Mouse (Mus musculus): Measurements from ENCODE around the gene Fhl3. TPM values are rescaled to one million over a fixed set of nuclear protein-coding genes. Genes with fewer than 3 reads are reported as not detected.
A peak's percentile ranks its signal among the peaks of the same experiment; 100 is the strongest.

The Fhl3 gene
- total RNA-seq, 2 experiments from 2014 or later = 1.4 to 2.2 TPM

DNA sequence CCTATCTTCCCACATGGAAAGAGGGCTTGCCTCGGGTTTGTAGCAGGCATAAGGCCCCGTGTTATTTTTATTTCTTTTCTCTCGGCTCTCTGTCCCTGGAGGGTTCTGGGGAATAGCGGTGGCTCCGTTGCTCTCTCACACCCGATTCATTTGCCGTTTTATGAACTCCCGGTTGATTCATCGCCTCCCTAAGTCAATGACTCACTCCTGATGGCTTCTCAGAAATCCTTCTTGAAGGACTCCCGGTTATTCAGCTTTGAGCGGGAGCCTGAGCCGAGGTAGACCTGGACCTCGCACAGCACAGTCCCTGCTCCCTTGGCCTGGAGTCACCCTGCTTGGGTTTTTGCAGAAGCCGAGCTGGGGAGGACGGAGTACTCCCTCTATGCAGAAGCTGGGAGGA, 35.9 kb upstream of the Fhl3 start:
- H3K4me3 ChIP-seq = no peak overlapping the region
- no peak for DNase-seq (ENCODE audit: extremely low spot score in 1 of 2, low spot score in 2 of 2)
- TF ChIP-seq CTCF (IDR thresholded peaks at IDR 0.05) = no peak
- no peak overlapping the region for H3K27ac ChIP-seq
- intact Hi-C loops (cut with DNase I) = loop anchor here (5.0 kb wide), 2 partner anchors 167 to 717 kb away; no protein-coding TSS in a partner anchor

DNA sequence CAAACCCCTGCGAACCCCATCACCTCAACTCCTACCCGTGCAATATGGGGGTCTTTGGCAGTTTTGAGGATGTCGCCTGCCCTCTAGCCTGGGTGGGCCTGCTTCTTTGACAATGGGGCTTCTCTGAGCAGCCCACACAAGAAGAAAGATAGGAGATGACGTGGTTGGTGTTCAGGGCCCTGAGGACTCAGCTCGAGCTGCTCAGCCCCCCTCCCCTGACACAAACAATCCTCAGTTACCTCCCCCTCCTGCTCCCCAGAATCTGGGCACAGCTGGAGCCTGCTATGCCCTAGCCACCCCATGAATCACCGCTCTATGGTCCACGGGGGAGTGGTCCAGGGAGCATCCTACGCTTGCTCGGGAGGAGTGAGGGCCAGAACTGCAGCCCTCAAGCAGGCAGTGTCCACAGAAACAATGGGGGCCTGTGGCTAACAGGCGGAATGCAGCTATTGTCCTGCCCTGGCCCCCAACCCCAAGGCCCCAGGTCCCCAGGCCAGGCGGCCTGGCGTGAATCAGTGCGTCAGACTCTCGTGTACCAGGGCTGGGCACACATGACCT, 32.9 kb upstream of the Fhl3 start:
- no peak for DNase-seq (ENCODE audit: extremely low spot score in 1 of 2, low spot score in 2 of 2)
- no peak for TF ChIP-seq CTCF (IDR thresholded peaks at IDR 0.05)
- H3K27ac ChIP-seq = no peak overlapping the region
- H3K4me3 ChIP-seq = no peak overlapping the region
- intact Hi-C loops (cut with DNase I) = no loop called here

DNA sequence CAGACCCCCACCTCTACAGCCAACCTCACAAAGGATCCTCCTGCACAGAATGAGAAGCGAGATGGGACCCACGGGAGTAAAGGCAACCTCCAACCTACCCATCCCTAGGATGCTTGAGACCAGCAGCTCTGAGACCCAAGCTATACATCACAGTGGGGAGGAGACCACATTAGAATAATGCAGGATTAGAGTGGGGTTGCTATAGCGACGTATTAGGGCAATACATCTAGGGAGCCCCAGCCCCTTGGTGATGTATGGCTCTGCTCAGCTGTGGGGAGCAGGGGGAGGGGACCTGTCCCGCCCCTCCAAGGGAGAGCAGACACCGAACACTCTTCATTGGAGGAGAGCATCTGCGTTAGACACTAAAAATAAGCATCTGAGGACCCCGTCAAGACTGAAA, 32.4 kb upstream of the Fhl3 start:
- intact Hi-C loops (cut with DNase I) = no loop called here
- no peak overlapping the region for H3K27ac ChIP-seq
- DNase-seq (ENCODE audit: extremely low spot score in 1 of 2, low spot score in 2 of 2) = no peak
- no peak for TF ChIP-seq CTCF (IDR thresholded peaks at IDR 0.05)
- no peak overlapping the region for H3K4me3 ChIP-seq

DNA sequence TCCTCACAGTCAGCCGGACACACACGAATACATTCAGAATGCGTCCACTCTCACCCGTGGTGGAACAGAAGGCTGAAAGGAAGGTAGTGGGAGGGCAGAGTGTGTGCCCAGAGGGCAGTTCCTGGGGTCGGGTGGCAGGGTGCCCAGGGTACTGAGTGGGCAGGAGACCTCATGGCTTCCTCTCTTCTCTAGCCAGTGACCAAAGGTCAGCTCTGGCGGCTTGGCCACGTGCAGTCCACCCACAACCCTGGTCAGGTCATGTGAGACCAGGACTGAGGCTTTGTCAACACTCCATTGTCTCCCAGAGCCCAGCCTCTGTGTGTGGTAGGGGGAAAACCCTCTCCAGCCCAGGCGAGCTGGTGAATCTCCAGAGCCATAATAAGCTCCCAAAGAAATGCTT, 30.3 kb upstream of the Fhl3 start:
- intact Hi-C loops (cut with DNase I) = loop anchor here (5.0 kb wide), 1 partner anchor 273 kb away; no protein-coding TSS in a partner anchor
- no peak for DNase-seq (ENCODE audit: extremely low spot score in 1 of 2, low spot score in 2 of 2)

DNA sequence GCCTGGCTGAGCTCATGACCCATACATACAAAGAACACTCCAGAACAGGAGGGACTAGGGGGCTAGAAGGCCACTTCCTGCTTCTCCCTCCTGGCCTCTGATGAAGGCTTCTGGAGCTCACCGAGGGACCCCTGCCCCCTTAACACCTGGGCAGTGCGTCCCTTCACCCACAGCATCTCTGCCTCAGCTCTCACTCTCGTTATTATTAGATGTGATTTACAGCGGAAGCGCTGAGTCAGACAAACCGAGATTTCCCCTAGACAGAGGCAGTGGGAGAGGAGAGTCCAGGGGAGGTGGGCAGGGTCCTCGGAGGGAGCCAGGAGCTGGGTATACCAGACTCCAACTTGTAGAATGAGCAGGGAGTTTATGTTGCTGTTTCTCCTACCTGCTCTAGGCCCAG, 28.9 kb upstream of the Fhl3 start:
- no peak for DNase-seq (ENCODE audit: extremely low spot score in 1 of 2, low spot score in 2 of 2)
- no peak for TF ChIP-seq CTCF (IDR thresholded peaks at IDR 0.05)
- H3K27ac ChIP-seq = no peak overlapping the region
- H3K4me3 ChIP-seq = no peak overlapping the region
- intact Hi-C loops (cut with DNase I) = loop anchor here (5.0 kb wide), 1 partner anchor 274 kb away; no protein-coding TSS in a partner anchor

More for the DNA sequence above, 30.3 kb upstream of the Fhl3 start:
- TF ChIP-seq CTCF (IDR thresholded peaks at IDR 0.05) = no peak
- H3K27ac ChIP-seq = no peak overlapping the region
- H3K4me3 ChIP-seq = no peak overlapping the region

DNA sequence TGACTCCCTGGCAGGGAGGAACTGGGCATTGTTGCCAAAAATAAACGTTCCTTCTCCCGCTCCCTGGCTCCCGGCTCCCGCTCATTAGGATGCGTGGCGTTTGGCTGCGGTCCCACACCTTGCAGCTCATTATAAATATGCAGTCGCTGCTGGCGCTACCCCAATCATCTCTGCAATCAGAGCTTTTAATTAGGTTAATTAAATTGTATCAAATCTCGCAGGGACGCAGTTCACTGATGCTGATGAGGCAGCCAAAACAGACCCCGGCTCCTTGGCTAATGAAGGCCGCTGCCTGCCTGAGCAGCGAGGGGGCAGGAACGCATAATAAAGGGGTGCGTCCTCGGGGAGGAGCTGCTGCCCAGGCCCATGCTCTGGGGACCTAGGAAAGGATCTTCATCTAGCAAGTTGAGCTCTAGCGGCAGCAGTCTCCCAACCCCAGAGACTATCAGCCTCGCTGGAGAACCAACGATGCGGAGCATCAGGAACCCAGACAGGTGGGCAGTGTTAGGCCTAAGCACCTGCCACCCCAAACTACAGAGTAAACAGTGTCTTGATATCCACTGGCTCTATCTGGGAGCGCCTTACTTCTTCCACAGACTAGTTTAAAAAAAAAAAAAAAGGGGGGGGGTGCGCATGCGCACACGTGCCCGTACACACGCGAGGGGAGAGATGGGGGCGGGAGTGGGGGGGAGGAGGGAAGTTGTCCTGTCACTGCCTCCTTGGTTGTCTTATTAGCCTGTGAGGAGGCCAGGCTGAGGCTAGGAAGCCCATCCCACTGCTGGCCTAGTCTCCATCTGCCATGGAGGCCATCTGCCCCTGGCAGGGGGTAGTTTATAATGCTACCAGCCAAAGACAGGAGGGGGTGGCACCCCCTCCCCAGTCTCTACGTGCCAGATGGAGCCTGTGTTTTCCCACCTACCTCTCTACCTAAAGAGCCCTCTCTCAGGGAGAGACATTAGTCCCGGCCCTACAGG, 27.9 kb upstream of the Fhl3 start:
- Histone ChIP-seq H3K4me3 (peak overlapping the region; percentile 12), H3K27ac (no peak overlapping the region)
- intact Hi-C loops (cut with DNase I) = loop anchor here (5.0 kb wide), 1 partner anchor 275 kb away; no protein-coding TSS in a partner anchor
- no peak; the same call in 1 of the 2 replicates for TF ChIP-seq CTCF (IDR thresholded peaks at IDR 0.05)
- peak; percentile 31 to 36 for DNase-seq (ENCODE audit: extremely low spot score in 1 of 2, low spot score in 2 of 2)

DNA sequence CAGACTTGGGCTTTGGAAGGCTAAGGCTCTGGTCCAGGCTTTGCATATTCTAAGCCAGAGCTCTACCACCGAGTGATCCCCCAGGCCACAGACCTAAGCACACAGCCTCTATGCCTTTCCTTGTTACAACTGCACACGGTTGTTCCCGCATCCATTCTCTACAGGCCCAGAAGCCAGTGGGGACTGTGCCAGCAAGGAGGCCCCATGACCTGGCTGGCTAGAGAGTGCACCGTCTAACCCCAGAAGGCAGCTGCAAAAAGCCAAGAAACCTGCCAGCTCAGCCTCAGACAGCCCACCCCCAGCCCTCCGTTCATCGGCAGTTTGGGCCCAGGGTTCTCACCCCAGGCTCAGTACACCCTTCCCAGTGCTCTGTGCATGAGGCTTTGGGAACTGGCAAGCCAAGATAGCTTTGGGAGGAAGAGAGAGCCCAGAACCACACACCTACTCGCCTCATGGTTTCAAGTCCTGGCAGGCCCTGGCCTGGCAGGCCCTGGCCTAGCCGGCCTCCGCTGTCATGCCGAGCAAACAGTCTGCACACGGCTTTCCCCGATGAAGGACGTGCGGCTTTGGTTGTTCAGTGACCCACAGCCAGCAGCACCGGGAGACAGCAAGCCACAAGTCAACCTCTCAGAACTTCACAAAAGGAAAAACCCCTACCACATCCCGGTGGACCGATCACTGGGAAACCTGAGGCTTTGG, 26.0 kb upstream of the Fhl3 start:
- intact Hi-C loops (cut with DNase I) = loop anchor here (1.0 to 5.0 kb wide), 5 partner anchors 277 to 734 kb away; no protein-coding TSS in a partner anchor
- no peak overlapping the region for H3K4me3 ChIP-seq
- no peak for DNase-seq (ENCODE audit: extremely low spot score in 1 of 2, low spot score in 2 of 2)
- no peak for TF ChIP-seq CTCF (IDR thresholded peaks at IDR 0.05)
- H3K27ac ChIP-seq = no peak overlapping the region

DNA sequence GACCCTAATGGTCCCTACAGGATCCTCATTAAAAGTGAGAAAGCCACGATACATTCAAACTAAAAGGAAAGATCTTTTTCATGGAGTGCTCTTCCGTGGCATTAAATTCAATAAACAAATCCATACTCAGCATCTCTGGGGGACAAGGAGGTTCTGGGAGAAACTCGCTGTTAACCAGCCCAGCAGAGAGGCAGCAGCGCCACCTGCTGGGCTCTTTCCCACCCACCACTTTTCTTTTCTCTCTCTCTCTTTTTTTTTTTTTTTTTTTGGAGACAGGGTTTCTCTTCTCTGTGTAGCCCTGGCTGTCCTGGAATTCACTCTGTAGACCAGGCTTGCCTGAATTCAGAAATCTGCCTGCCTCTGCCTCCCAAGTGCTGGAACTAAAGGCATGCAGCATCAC, 25.5 kb upstream of the Fhl3 start:
- intact Hi-C loops (cut with DNase I) = loop anchor here (1.0 to 2.0 kb wide), 4 partner anchors 446 to 734 kb away; no protein-coding TSS in a partner anchor
- peak; percentile 83 for TF ChIP-seq CTCF (IDR thresholded peaks at IDR 0.05)
- no peak overlapping the region for H3K4me3 ChIP-seq
- no peak overlapping the region for H3K27ac ChIP-seq
- DNase-seq (ENCODE audit: extremely low spot score in 1 of 2, low spot score in 2 of 2) = peak; percentile 66 to 68

DNA sequence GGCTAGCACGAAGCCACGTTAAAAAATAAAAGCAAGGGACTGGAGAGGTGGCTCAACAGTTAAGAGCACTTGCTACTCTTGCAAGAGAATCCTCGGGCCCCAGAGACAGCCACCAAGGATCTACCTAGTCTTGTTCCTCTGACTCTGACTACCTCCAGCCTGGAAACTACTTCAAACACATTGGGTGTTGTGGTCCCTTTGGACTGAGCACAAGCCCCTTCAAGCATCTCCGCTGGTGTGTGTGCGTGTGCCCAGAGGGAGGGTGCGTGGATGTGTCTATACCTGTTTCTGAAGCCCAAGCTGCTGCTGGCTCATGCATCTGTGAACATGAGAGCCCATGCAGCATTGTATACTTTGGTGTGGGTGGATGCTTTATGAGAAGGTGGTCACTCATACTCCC, 24.5 kb upstream of the Fhl3 start:
- no peak overlapping the region for H3K4me3 ChIP-seq
- no peak for TF ChIP-seq CTCF (IDR thresholded peaks at IDR 0.05)
- intact Hi-C loops (cut with DNase I) = loop anchor here (1.0 to 2.0 kb wide), 4 partner anchors 447 to 735 kb away; no protein-coding TSS in a partner anchor

DNA sequence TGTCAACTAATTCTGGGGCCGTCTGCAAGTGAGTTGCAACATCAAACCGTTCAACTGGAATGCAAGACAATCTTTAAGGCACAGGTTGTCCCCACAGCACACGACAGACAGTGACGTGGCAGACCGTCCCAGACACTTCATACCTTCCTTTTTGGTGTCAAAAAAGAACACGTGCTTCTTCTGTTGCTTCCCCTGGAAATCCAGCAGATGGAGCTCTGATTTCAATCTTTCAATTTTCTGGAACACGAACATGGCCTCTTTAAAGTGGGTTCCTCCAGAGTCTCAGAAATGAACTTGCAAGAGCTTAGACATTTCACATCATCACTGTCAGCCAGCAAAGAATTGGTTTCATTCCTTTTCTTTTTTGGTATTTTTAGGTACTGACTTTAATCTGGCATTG, 18.2 kb upstream of the Fhl3 start:
- DNase-seq (ENCODE audit: extremely low spot score in 1 of 2, low spot score in 2 of 2) = no peak
- intact Hi-C loops (cut with DNase I) = no loop called here
- no peak overlapping the region for H3K27ac ChIP-seq
- H3K4me3 ChIP-seq = no peak overlapping the region
- peak; percentile 54 for TF ChIP-seq CTCF (IDR thresholded peaks at IDR 0.05)

More for the DNA sequence above, 24.5 kb upstream of the Fhl3 start:
- H3K27ac ChIP-seq = no peak overlapping the region
- no peak for DNase-seq (ENCODE audit: extremely low spot score in 1 of 2, low spot score in 2 of 2)

DNA sequence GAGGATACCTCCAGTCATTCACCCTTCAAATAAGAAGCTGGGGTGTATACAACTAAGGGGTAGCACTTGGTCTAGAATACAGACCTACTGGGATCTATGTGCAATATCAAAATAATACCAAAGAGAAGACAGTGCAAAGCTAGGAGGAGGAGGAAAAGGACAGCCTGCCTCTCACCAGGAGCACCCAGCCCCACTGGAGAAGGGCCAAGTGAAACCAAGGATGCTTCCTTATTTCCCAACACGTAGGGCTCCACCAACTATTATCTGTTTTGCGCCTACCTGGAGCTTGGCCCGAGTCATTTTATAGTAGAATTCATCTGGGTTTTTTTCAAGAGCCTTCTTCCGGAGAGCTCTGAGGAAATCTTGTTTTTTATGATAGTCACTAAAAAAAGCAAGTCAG, 17.0 kb upstream of the Fhl3 start:
- TF ChIP-seq CTCF (IDR thresholded peaks at IDR 0.05) = no peak
- DNase-seq (ENCODE audit: extremely low spot score in 1 of 2, low spot score in 2 of 2) = no peak
- Histone ChIP-seq H3K4me3 (no peak overlapping the region), H3K27ac (no peak overlapping the region)
- intact Hi-C loops (cut with DNase I) = no loop called here

Data from left cerebral cortex, adult 2 months (tissue).